Mouse (Mus musculus) urinary bladder, adult 2 months (tissue): ENCODE measurements around the gene Gm11437. TPM values are rescaled to one million over a fixed set of nuclear protein-coding genes. Genes with fewer than 3 reads are reported as not detected.

Experiments used
- DNase-seq: peaks from one replicate; pipeline ENCODE4 v3.0.0; 2022; ENCODE audit warnings: low spot score
- polyA plus RNA-seq: library from polyadenylated mRNA; depleted of rRNA; stranded (reverse); fragments of >200 nt; gene quantifications from 2 replicates; pipeline ENCODE4 v1.2.3, GENCODE M21; 2012; rRNA removed

The Gm11437 gene
- polyA plus RNA-seq, 1 experiment: not detected

DNA sequence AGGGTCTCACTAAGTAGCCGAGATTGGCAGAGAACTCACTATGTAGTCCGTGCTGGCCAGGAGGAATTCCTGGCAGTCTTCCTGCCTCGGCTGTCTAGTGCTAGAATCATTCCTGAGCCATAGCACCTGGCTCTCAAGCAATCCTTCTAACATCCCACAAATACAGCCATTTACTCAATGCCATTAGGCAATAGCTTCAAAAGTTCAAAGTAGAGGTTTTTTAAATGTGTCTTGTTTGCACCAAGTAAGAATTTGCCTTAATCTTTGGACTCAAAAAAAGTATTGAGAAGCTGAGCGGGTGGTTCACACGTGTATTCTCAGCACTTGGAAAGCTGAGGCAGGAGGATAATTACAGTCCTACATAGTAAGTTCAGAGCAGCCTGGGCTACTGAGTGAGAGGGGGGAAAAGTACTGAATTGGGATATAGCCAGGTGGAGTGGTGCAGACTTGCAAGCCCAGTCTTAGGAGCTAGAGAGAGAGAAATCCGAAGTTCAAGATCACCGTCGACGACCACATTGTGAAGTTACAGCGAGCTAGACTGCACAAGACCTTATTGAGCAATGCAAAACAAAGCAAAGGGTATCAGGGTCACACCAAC is 22.0 kb downstream of the Gm11437 start:
- DNase-seq: no peak

DNA sequence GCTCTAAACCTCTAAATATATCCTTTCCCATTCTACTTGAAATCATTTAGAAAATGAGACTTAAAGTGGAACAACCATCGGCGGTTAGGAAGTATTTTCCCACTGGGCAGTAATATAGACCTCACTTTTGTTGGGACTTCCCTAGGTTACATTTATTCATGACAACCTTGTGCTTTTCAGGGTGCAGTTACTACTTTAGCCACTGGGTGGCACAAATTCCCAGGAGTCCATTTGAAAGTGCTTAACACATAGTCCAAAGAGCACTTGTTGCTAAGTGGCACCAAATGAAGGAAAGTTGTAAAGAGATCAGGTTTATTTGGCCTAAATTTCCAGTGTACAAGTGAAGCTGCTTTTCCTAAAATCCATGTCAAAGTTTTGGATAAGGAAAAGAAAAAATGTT is 25.5 kb downstream of the Gm11437 start:
- no peak for DNase-seq

GRCm38 (mm10) chr11:84136453-84136852 is 30.8 kb downstream of the Gm11437 start:
- DNase-seq: no peak

- no peak for DNase-seq
These were observed 32.9 kb downstream of the Gm11437 start for GRCm38 (mm10) chr11:84134331-84134860.

DNA sequence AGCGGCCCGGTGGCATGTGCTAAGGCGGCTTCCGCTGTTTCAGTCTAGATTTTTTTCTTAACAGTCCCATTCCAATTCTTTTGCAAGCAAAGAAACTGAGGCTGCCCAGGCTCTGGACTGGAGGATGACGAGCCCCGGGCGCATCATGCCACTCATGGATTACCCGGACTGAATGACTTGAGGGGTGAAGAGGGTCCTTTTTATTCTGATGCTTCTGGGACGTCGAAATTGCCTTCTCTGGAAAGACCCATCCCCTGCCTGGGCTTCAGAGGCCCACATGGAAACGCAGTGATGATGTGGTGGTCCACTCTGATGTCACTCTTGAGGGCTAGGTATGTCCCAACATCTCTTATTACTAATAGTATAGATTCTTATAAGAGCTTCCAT is 37.5 kb downstream of the Gm11437 start:
- DNase-seq: no peak

- DNase-seq: peak; percentile 75
These were observed 38.1 kb downstream of the Gm11437 start, which contains the start of the genes Tada2a and Acaca for GRCm38 (mm10) chr11:84128943-84129798. Gene Tada2a, minus strand, starts transcription at chr11:84129600. Gene Acaca, plus strand, starts transcription at chr11:84129672.

GRCm38 (mm10) chr11:84127977-84128376 is 39.3 kb downstream of the Gm11437 start:
- no peak for DNase-seq

DNA sequence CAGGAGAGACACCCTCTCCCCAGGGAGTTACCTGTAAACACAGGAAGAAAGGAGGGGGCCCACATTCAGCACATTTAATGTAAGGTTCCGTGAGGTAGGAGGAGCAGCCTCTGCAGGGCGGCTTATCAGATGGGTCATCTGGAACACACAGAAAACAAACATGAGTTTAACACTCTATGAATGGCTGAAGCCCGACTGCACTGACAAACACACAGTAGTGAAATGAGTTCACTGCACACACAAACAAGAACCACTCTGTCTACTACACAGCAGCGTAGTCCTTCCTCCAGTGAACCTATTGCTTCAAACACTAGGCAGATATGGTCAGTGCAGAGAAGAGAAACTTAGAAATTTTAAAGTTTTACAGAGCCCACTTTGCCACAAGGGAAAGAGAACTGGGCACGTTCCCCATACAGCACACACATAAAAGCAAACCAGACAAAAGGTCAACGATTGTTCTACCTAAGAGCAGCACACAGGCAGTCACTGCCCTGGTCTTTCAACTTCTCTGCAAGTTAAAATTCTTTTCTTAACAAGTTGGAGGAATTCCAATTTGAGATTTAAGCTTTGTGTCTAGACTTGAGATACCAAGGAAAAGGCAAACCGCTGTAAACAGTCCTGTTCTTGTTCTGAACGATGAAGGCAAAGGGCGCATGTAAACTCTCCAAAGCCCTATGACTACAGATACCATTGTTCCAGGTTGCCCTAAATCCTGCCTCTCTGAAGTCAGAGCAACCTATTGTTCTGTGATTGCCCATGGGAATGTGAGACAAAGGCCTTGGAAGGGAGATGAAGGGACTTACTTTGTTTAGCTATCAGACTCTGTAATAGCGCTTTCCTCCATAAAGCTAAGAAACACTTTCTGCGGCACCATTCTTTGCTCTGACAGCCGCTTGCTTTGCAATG is 46.0 kb downstream of the Gm11437 start:
- DNase-seq: no peak

- no peak for DNase-seq
These were observed 49.8 kb downstream of the Gm11437 start for GRCm38 (mm10) chr11:84117431-84117830.

DNA sequence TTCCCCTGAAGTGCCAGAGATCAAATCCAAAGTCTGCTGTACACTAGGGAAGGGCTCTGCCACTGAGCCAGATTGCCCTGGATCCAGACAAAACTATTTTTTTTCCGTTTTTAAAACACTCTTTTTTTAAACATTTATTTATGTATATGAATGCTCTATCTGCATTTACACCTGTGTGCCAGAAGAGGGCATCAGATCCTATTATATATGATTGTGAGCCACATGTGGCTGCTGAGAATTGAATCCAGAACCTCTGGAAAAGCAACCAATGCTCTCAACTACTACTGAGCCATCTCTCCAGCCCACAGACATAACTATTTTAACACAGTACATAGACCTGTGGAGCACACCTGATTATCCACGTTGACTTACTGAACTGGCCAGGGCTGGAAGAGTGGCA is 51.1 kb downstream of the Gm11437 start:
- DNase-seq: no peak

GRCm38 (mm10) chr11:84115646-84116045 is 51.6 kb downstream of the Gm11437 start:
- no peak for DNase-seq

GRCm38 (mm10) chr11:84113623-84114022 is 53.7 kb downstream of the Gm11437 start:
- DNase-seq: no peak

- DNase-seq: no peak
These were observed 60.1 kb downstream of the Gm11437 start for GRCm38 (mm10) chr11:84107137-84107536.

GRCm38 (mm10) chr11:84104036-84104435 is 63.2 kb downstream of the Gm11437 start:
- no peak for DNase-seq

DNA sequence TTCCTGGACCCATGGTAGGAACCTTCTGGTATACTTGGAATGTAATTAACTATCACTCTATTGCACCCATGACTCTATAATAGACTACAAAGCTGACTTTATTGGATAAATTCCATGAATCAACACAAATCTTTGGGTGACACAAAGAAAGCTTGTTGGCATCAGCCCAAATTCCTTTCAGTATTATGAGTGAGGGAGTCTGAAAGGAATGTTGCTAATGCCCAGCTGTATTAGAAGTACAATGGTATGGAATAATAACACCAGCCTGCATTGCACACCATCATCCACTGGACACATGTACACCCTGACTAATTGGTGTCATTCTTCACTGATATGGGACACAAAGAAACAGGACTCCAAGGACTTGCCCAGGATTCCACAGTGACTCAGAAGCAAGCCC is 66.1 kb downstream of the Gm11437 start:
- no peak for DNase-seq

Other genes starting within 250 kb of the Gm11437 start
- 18.5 and 19.5 TPM in 2 replicates for gene Ddx52, start 225.4 kb downstream of the Gm11437 start, polyA plus RNA-seq
- 17.5 and 20.4 TPM in 2 replicates for gene Synrg, start 203.0 kb downstream of the Gm11437 start, polyA plus RNA-seq
- 9.1 and 11.7 TPM in 2 replicates for gene Dusp14, start 98.2 kb downstream of the Gm11437 start, polyA plus RNA-seq
- gene Tada2a, start 37.9 kb downstream of the Gm11437 start, polyA plus RNA-seq: 28.1 and 29.1 TPM in 2 replicates
- 17.6 and 18.8 TPM in 2 replicates for gene Acaca, start 37.8 kb downstream of the Gm11437 start, polyA plus RNA-seq